21 mouse cellular contexts compared by ENCODE assay signal in the genomic region with DNA sequence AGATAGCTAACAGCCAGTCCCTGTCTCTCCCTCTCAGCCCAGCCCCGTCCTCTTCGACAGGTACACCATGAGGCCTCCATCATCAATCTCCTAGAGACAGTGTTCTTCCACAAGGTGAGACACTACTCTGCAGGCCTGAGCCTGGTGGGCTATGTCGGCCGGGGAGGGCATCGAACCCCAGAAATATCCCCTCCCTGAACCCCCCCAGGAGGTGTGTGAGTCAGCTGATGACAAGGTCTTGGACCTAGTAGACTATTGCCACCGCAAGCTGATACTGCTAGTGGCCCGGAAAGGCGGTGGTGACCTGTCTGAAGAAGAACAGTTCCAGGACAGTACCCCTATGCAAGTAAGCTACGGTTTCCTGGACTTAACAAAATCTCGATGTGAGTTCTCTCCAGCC. TPM values are rescaled to one million over a fixed set of nuclear protein-coding genes. Genes with fewer than 3 reads are reported as not detected.
A peak's percentile ranks its signal among the peaks of the same experiment; 100 is the strongest.
DNase-seq lines count a peak whose midpoint lies in the region; ATAC-seq and TF ChIP-seq lines count a peak whose summit lies in the region.
"Had no signal": no experiment of that assay in that cellular context is flagged by ENCODE, and none has a peak within 500 bp of the region (broad histone marks: within the 10 kb centered on the region; RNA-seq: fewer than 3 reads in every experiment).

No protein-coding gene starts in this region.

- peaks cover 70% of the 10 kb centered on the region for H3K4me1 ChIP-seq in forebrain, embryonic 10.5 days
- H3K4me1 ChIP-seq in forebrain, embryonic 14.5 days (ENCODE audit: control insufficient read depth, insufficient read depth, low read length): peaks cover 25% of the 10 kb centered on the region
- H3K4me1 ChIP-seq in testis, adult 2 months (ENCODE audit: control insufficient read depth, insufficient read depth, low read length): peaks cover 18% of the 10 kb centered on the region

- no peak for TF ChIP-seq CTCF in testis, adult 2 months (IDR thresholded peaks at IDR 0.05; ENCODE audit: control insufficient read depth, insufficient read depth, insufficient replicate concordance, low read depth, low read length)

- DNase-seq in cerebellum, adult 9-10 months: peak; percentile 50
- DNase-seq in cerebellum, adult 11 months: no peak
- no peak for DNase-seq in forebrain, embryonic 10.5 days (ENCODE audit: extremely low spot score, low spot score)
- no peak for DNase-seq in forebrain, embryonic 14.5 days (ENCODE audit: low spot score)
- peak; percentile 92 for DNase-seq in heart, adult 11 months
- DNase-seq in heart, adult 8-10 months (ENCODE audit: low spot score): no peak
- no peak for DNase-seq in testis, postnatal 10 days (ENCODE audit: low spot score)
- DNase-seq: adrenal gland, adult 2 months; adrenal gland, postnatal 10 days; adrenal gland, postnatal 14 days; adrenal gland, postnatal 25 days; adrenal gland, postnatal 36 days; B cell, adult 2 months; cerebellum, adult 11-12 months; cerebellum, adult 18-20 months had no signal

- no peaks in the 10 kb centered on the region for H3K9me3 ChIP-seq in forebrain, embryonic 10.5 days
- no peaks in the 10 kb centered on the region for H3K9me3 ChIP-seq in forebrain, embryonic 14.5 days (replicated peaks; ENCODE audit: control insufficient read depth, low read length)
- H3K9me3 ChIP-seq: G1E had no signal

- H3K27ac ChIP-seq in forebrain, embryonic 10.5 days: peak overlapping the region; percentile 9; the same call in 1 of the 2 replicates
- H3K27ac ChIP-seq in forebrain, embryonic 14.5 days (ENCODE audit: low read depth, low read length): no peak overlapping the region
- peak overlapping the region; percentile 5; the same call in 1 of the 2 replicates for H3K27ac ChIP-seq in testis, adult 2 months (ENCODE audit: control insufficient read depth, insufficient read depth, low read depth, low read length)

- H3K4me3 ChIP-seq in forebrain, embryonic 10.5 days: no peak overlapping the region
- no peak overlapping the region for H3K4me3 ChIP-seq in forebrain, embryonic 14.5 days (ENCODE audit: low read depth, low read length)
- H3K4me3 ChIP-seq in testis, adult 2 months (ENCODE audit: control insufficient read depth, low read depth, low read length): peak overlapping the region; percentile 88

- no peak for TF ChIP-seq POLR2A in testis, adult 2 months (IDR thresholded peaks at IDR 0.05; ENCODE audit: control insufficient read depth, low read depth, low read length)

- peaks cover 16% of the 10 kb centered on the region for H3K36me3 ChIP-seq in forebrain, embryonic 10.5 days (replicated peaks)
- peaks cover 11% of the 10 kb centered on the region for H3K36me3 ChIP-seq in forebrain, embryonic 14.5 days (ENCODE audit: control insufficient read depth, insufficient read depth, low read length)
- H3K36me3 ChIP-seq in testis, adult 2 months (ENCODE audit: control insufficient read depth, insufficient read depth, low read length): peaks cover 2% of the 10 kb centered on the region

- ATAC-seq in forebrain, embryonic 14.5 days: no peak
- ATAC-seq: activated CD4-positive, CD25-positive, alpha-beta regulatory T cell, adult 4 months; CD4-positive, CD25-positive, alpha-beta regulatory T cell, adult 4 months; Patski had no signal

- H3K9ac ChIP-seq in forebrain, embryonic 14.5 days (ENCODE audit: low read length): no peak overlapping the region

- H3K27me3 ChIP-seq in forebrain, embryonic 10.5 days (ENCODE audit: poor library complexity, severe bottlenecking): peaks cover 61% of the 10 kb centered on the region
- H3K27me3 ChIP-seq in forebrain, embryonic 14.5 days (replicated peaks; ENCODE audit: control insufficient read depth, insufficient read depth, low read length): peaks cover 30% of the 10 kb centered on the region
- H3K27me3 ChIP-seq in testis, adult 2 months (ENCODE audit: control insufficient read depth, insufficient read depth, low read length): no peaks in the 10 kb centered on the region
- H3K27me3 ChIP-seq: CH12.LX, Patski had no signal

- WGBS in forebrain, embryonic 10.5 days: 90% methylated on average over 10 of the region's 10 CpGs
- WGBS in forebrain, embryonic 14.5 days: 92% methylated on average over 10 of the region's 10 CpGs

- H3K4me2 ChIP-seq in forebrain, embryonic 14.5 days (ENCODE audit: low read length): no peak overlapping the region

RNA-seq across cellular contexts. Expression of a gene that starts 1.7 kb away (rescaled TPM):
- 0.74 and 1.4 TPM in 2 replicates for polyA plus RNA-seq in forebrain, embryonic 10.5 days (2016; fragmentation: Nextera tagmentation; extraction: Ambion mirVana)
- polyA plus RNA-seq in forebrain, embryonic 14.5 days (2014; fragmentation: Nextera tagmentation; extraction: Ambion mirVana): 4.3 and 4.6 TPM in 2 replicates
- total RNA-seq in heart, adult 8-10 months (2022): under 1 TPM in 2 of 4 experiments, not detected in 2; 0.35 to 0.40 TPM
- polyA plus RNA-seq in testis, adult 2 months (2012; rRNA removed): 245 and 272 TPM in 2 replicates
- total RNA-seq: adrenal gland, postnatal 10 days had no signal

RNA-seq across cellular contexts. Expression of a gene that starts 2.5 kb away (rescaled TPM):
- polyA plus RNA-seq in forebrain, embryonic 10.5 days (2016; fragmentation: Nextera tagmentation; extraction: Ambion mirVana): 57.4 and 59.6 TPM in 2 replicates
- polyA plus RNA-seq in forebrain, embryonic 14.5 days (2014; fragmentation: Nextera tagmentation; extraction: Ambion mirVana): 34.7 and 37.1 TPM in 2 replicates
- 10 to 100 TPM; 12.9 to 14.9 (median 14.4) TPM for total RNA-seq in heart, adult 8-10 months (2022)
- 62.8 and 63.4 TPM in 2 replicates for polyA plus RNA-seq in testis, adult 2 months (2012; rRNA removed)

RNA-seq across cellular contexts. Expression of a gene that starts 6.8 kb away (rescaled TPM):
- 36.7 and 37.3 TPM in 2 replicates for polyA plus RNA-seq in forebrain, embryonic 10.5 days (2016; fragmentation: Nextera tagmentation; extraction: Ambion mirVana)
- 83.2 and 83.8 TPM in 2 replicates for polyA plus RNA-seq in forebrain, embryonic 14.5 days (2014; fragmentation: Nextera tagmentation; extraction: Ambion mirVana)
- 10 to 100 TPM; 18.4 to 22.6 (median 21.2) TPM for total RNA-seq in heart, adult 8-10 months (2022)
- 34.7 and 40.3 TPM in 2 replicates for polyA plus RNA-seq in testis, adult 2 months (2012; rRNA removed)

RNA-seq across cellular contexts. Expression of a gene that starts 6.8 kb away (rescaled TPM):
- polyA plus RNA-seq in forebrain, embryonic 10.5 days (2016; fragmentation: Nextera tagmentation; extraction: Ambion mirVana): 20.4 and 21.0 TPM in 2 replicates
- polyA plus RNA-seq in forebrain, embryonic 14.5 days (2014; fragmentation: Nextera tagmentation; extraction: Ambion mirVana): 33.1 and 38.0 TPM in 2 replicates
- total RNA-seq in heart, adult 8-10 months (2022): 1 to 10 TPM; 5.1 to 6.3 (median 5.4) TPM
- polyA plus RNA-seq in testis, adult 2 months (2012; rRNA removed): 28.3 and 29.4 TPM in 2 replicates

RNA-seq across cellular contexts. Expression of a gene that starts 14.2 kb away (rescaled TPM):
- 73.3 and 74.1 TPM in 2 replicates for polyA plus RNA-seq in forebrain, embryonic 10.5 days (2016; fragmentation: Nextera tagmentation; extraction: Ambion mirVana)
- polyA plus RNA-seq in forebrain, embryonic 14.5 days (2014; fragmentation: Nextera tagmentation; extraction: Ambion mirVana): 105 and 107 TPM in 2 replicates
- total RNA-seq in heart, adult 8-10 months (2022): 10 to 100 TPM; 40.0 to 46.9 (median 40.2) TPM
- polyA plus RNA-seq in testis, adult 2 months (2012; rRNA removed): 28.4 and 31.7 TPM in 2 replicates

Comparison
In these comparisons a context has a peak if more than half of its experiments do, and no peak if none do; other contexts are left out.
1. DNase-seq: peak in cerebellum, adult 9-10 months (single experiment) and heart, adult 11 months (single experiment); none in cerebellum, adult 11 months (single experiment), forebrain, embryonic 10.5 days (single experiment), forebrain, embryonic 14.5 days (single experiment), heart, adult 8-10 months (single experiment) and testis, postnatal 10 days (single experiment).
2. RNA of a gene that starts 1.7 kb away (polyA plus RNA-seq): 245 to 272 TPM in testis, adult 2 months; 4.3 to 4.6 TPM in forebrain, embryonic 14.5 days and 0.74 to 1.4 TPM in forebrain, embryonic 10.5 days; every median in the first group is over 10 times any median in the second.